Mouse (Mus musculus): Measurements from ENCODE around the gene 1700020D05Rik.

DNA sequence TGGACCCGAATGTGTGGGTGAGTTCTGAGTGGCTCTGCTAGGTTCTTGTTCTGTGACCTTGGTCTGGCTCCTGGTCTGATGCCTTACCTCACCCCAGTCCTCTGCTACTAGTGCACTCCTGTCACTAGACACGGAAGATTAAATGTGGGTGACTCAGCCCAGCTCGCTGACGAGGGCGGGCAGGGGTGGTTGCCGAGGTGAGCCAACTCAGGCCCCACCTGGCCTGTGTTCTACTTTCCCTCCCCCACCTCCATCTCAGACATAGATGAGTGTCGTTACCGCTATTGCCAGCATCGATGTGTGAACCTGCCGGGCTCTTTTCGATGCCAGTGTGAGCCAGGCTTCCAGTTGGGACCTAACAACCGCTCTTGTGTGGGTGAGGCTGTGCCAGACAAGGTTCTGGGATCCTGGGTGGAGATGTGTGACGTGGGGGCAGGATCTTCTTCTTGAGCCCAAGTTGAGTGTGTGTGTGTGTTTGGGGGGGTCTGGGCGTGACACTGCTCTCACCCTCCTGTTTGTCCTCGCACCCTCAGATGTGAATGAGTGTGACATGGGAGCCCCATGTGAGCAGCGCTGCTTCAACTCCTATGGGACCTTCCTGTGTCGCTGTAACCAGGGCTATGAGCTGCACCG is 25.8 kb downstream of the 1700020D05Rik start:
- no peak for TF ChIP-seq CTCF (IDR thresholded peaks at IDR 0.05; ENCODE audit: borderline replicate concordance, insufficient read depth, low read depth, low read length)
- TF ChIP-seq POLR2A (IDR thresholded peaks at IDR 0.05; ENCODE audit: borderline replicate concordance, insufficient read depth, low read length) = no peak
